Mouse (Mus musculus): Measurements from ENCODE around the gene Nkpd1. TPM values are rescaled to one million over a fixed set of nuclear protein-coding genes. Genes with fewer than 3 reads are reported as not detected.

Gene Nkpd1
- polyA plus RNA-seq, 1 experiment from 2014 or later = 0.88 TPM

DNA sequence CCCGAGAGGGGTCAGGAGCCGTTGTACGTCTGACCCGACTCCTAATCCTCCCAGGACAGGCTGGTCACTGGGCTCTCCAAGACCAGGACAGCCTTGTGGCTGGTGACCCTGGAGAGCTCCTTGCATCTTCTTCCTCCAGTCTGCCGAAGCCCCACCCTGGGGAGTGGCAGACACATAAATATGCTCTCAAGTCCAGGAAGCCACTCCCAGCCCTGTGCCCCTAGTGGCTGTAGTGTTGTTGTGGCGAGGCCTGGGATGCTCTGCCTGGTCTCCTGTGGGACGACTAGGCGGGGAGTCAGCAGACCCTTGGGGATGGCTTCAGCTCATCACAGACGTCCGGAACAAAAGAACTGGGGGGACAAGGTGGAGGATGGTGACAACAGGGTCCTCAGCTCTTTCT lies 13.4 kb downstream of the Nkpd1 start:
- Histone ChIP-seq H3K27me3 (ENCODE audit: control insufficient read depth, insufficient read depth, low read depth, low read length) (no peaks in the 10 kb centered on the region), H3K27ac (ENCODE audit: low read length) (no peak overlapping the region), H3K9me3 (replicated peaks; ENCODE audit: control insufficient read depth, low read length, poor library complexity, severe bottlenecking) (no peaks in the 10 kb centered on the region), H3K36me3 (ENCODE audit: control insufficient read depth, insufficient read depth, low read length) (peaks cover 32% of the 10 kb centered on the region), H3K4me1 (ENCODE audit: control insufficient read depth, insufficient read depth, low read length) (no peaks in the 10 kb centered on the region), H3K4me2 (ENCODE audit: low read length) (no peak overlapping the region), H3K4me3 (ENCODE audit: low read depth, low read length) (no peak overlapping the region), H3K9ac (ENCODE audit: low read depth, low read length) (no peak overlapping the region)
- no peak for ATAC-seq
- WGBS = 74% methylated on average over 10 of the region's 10 CpGs

DNA sequence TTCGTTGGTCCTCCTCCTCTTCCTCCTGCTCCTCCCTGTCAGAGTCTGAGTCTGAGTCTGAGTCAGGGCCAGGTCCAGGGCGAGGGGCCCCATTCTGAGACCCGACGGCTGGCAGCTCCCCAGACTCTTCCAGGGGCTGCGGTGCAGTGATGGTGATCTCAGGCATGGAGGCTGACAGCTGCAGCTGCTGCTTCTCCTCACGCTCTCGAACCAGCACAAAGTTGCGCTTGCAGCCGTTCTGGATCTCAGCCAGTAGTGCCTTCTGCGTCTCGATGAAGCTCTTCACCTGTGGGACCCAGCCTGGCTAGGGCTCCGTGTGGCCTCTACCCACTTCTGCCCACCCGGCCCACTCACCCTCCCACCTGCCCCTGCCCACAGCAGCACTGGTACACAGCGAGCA lies 14.6 kb downstream of the Nkpd1 start:
- Histone ChIP-seq H3K4me2 (ENCODE audit: low read length) (no peak overlapping the region), H3K27me3 (ENCODE audit: control insufficient read depth, insufficient read depth, low read depth, low read length) (no peaks in the 10 kb centered on the region), H3K9ac (ENCODE audit: low read depth, low read length) (no peak overlapping the region), H3K4me3 (ENCODE audit: low read depth, low read length) (no peak overlapping the region), H3K36me3 (ENCODE audit: control insufficient read depth, insufficient read depth, low read length) (peaks cover 32% of the 10 kb centered on the region), H3K27ac (ENCODE audit: low read length) (no peak overlapping the region), H3K9me3 (replicated peaks; ENCODE audit: control insufficient read depth, low read length, poor library complexity, severe bottlenecking) (no peaks in the 10 kb centered on the region), H3K4me1 (ENCODE audit: control insufficient read depth, insufficient read depth, low read length) (no peaks in the 10 kb centered on the region)
- ATAC-seq = no peak
- 90% methylated on average over 14 of the region's 14 CpGs for WGBS

DNA sequence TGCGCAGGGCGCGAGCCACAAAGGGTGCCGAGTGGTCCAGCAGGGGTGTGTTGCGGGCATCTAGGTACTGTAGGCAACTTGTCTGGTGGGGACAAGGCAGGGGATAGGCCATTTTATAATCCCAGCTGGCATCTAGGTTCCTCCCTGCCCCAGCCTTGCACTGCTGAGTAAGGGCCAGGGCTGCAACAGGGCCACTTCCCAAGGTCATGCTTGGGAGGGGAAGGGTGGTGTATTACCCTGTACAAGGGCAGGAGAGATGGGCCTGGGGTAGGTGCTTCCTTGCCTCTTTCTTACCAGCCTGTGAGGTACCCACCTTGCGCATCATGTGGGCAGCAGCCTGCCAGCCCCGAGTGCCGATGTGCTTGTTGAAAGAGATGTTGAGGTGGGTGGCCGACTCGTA lies 17.0 kb downstream of the Nkpd1 start:
- Histone ChIP-seq H3K36me3 (ENCODE audit: control insufficient read depth, insufficient read depth, low read length) (peaks cover 32% of the 10 kb centered on the region), H3K4me3 (ENCODE audit: low read depth, low read length) (no peak overlapping the region), H3K4me2 (ENCODE audit: low read length) (no peak overlapping the region), H3K9me3 (replicated peaks; ENCODE audit: control insufficient read depth, low read length, poor library complexity, severe bottlenecking) (no peaks in the 10 kb centered on the region), H3K4me1 (ENCODE audit: control insufficient read depth, insufficient read depth, low read length) (no peaks in the 10 kb centered on the region), H3K9ac (ENCODE audit: low read depth, low read length) (no peak overlapping the region), H3K27ac (ENCODE audit: low read length) (no peak overlapping the region), H3K27me3 (ENCODE audit: control insufficient read depth, insufficient read depth, low read depth, low read length) (no peaks in the 10 kb centered on the region)
- ATAC-seq = no peak
- WGBS = 95% methylated on average over 10 of the region's 10 CpGs

DNA sequence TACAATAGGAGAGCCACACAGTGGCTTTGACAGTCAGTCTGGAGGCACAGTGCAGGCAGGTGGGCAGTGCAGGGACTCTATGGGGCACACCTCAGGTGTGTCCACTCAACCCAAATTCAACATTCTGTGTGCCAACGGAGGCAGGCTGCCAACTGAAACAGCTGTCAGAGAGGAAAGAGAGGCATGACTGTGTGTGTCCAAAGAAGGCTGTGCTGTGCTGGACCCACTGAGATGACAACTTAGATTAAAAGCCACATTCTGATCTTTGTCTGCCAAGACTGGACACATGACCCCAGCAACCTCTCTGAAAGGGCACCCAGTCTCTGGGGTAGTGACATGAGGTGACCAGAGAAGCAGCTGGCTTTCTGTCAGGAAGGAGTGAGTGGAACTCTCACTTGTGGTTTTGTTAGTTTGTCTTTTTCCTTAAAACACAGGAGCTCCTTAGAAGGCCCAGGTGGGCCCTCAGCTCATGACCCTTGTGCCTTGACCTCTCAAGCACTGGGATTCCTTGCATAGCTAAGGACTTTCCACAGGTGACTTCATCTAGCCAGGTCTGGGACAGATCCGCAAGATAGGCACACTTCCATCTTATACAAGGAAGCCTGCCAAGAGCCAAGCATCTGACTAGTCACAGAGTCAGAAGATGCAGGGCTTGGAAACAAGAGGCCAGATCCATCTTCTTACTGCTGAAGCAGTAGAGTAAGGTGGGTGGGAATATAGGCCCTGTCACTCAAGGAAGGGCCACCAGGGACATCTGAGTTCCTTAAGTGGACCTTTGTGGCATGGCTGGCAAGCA lies 23.3 kb downstream of the Nkpd1 start:
- Histone ChIP-seq H3K27ac (ENCODE audit: low read length) (no peak overlapping the region), H3K4me2 (ENCODE audit: low read length) (no peak overlapping the region), H3K4me3 (ENCODE audit: low read depth, low read length) (no peak overlapping the region), H3K9ac (ENCODE audit: low read depth, low read length) (no peak overlapping the region), H3K9me3 (replicated peaks; ENCODE audit: control insufficient read depth, low read length, poor library complexity, severe bottlenecking) (no peaks in the 10 kb centered on the region), H3K36me3 (ENCODE audit: control insufficient read depth, insufficient read depth, low read length) (no peaks in the 10 kb centered on the region), H3K27me3 (ENCODE audit: control insufficient read depth, insufficient read depth, low read depth, low read length) (no peaks in the 10 kb centered on the region), H3K4me1 (ENCODE audit: control insufficient read depth, insufficient read depth, low read length) (peaks cover 10% of the 10 kb centered on the region)
- no peak for ATAC-seq
- 91% methylated on average over 2 of the region's 2 CpGs for WGBS

DNA sequence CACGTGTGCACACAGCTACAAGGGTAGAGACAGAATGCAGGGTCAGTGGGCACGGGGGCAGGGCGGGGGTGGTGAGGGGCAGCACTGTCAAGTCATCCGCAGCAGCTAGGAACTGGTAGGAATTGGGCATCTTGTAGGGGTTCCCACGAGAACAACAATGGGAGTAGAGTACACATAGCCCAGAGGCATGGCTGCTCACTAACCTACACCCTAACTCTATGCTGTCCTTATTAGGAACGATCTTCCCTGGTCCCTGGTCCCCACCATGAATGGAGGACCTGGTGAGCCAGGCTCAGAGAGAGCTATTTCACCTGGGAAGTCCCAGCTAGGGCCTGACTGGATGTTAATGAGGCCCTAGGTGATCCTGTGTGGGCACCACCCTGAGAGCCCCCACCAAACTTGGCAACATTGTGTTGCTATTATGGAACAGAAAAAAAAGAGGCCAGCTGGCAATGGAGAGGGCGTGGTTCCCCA lies 24.1 kb downstream of the Nkpd1 start:
- peaks cover 10% of the 10 kb centered on the region for H3K4me1 ChIP-seq (ENCODE audit: control insufficient read depth, insufficient read depth, low read length)
- no peaks in the 10 kb centered on the region for H3K9me3 ChIP-seq (replicated peaks; ENCODE audit: control insufficient read depth, low read length, poor library complexity, severe bottlenecking)
- no peak overlapping the region for H3K27ac ChIP-seq (ENCODE audit: low read length)
- WGBS = 73% methylated on average over 7 of the region's 7 CpGs
- no peak overlapping the region for H3K4me3 ChIP-seq (ENCODE audit: low read depth, low read length)
- no peaks in the 10 kb centered on the region for H3K36me3 ChIP-seq (ENCODE audit: control insufficient read depth, insufficient read depth, low read length)
- H3K9ac ChIP-seq (ENCODE audit: low read depth, low read length) = no peak overlapping the region; the same call in 1 of the 2 replicates
- H3K27me3 ChIP-seq (ENCODE audit: control insufficient read depth, insufficient read depth, low read depth, low read length) = no peaks in the 10 kb centered on the region
- peak; percentile 30; the same call in 1 of the 2 replicates for ATAC-seq
- no peak overlapping the region for H3K4me2 ChIP-seq (ENCODE audit: low read length)

DNA sequence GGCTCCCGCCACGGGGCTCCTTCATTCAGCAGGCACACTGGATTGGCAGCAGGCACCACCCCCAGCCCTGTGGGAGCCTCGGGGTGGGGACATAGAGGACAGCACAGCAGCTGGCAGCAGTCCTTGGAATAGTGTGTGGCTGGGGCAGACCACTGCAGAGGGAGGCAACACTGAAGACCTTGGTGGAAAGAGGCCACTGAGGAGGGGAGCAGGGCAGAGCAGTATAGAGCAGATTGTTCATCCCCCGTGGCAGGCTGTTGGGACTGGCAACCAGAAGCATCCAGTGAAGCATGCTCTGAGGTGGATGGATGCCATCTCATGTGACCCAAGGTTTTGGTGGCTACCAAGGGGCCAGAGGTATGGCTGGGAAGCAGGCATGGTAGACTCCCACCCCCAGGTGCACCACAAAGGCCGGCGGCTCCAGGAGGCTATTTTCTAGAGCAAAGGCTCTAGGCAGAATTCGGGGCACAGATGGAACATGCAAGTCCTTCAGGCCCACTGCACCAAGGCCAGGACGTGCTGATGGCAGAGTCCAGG lies 24.6 kb downstream of the Nkpd1 start:
- ATAC-seq = peak; percentile 66
- Histone ChIP-seq H3K4me2 (ENCODE audit: low read length) (no peak overlapping the region), H3K36me3 (ENCODE audit: control insufficient read depth, insufficient read depth, low read length) (no peaks in the 10 kb centered on the region), H3K4me3 (ENCODE audit: low read depth, low read length) (no peak overlapping the region), H3K9ac (ENCODE audit: low read depth, low read length) (no peak overlapping the region; the same call in 1 of the 2 replicates), H3K9me3 (replicated peaks; ENCODE audit: control insufficient read depth, low read length, poor library complexity, severe bottlenecking) (no peaks in the 10 kb centered on the region), H3K27ac (ENCODE audit: low read length) (no peak overlapping the region), H3K4me1 (ENCODE audit: control insufficient read depth, insufficient read depth, low read length) (peaks cover 10% of the 10 kb centered on the region), H3K27me3 (ENCODE audit: control insufficient read depth, insufficient read depth, low read depth, low read length) (no peaks in the 10 kb centered on the region)
- WGBS = 56% methylated on average over 8 of the region's 8 CpGs

DNA sequence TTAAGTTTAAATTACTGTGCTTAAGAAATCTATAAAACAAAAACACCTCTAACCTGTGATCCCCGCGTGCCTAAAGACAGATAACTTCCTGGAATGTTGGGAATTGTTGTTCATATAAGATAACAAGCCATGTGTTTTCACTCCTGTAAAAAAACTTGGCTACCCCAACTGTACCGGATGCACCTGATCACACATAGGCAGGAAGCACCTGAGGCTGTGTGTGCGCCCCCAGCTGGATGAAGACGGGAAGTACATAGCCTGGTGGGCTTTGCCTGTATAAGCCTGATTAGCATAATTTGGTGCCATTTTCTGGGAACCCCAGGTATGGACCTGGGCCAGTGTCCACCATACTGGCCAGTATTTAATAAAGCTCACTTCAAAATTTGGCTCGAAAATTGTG lies 25.9 kb downstream of the Nkpd1 start:
- peaks cover 10% of the 10 kb centered on the region for H3K4me1 ChIP-seq (ENCODE audit: control insufficient read depth, insufficient read depth, low read length)
- H3K4me3 ChIP-seq (ENCODE audit: low read depth, low read length) = no peak overlapping the region
- no peak overlapping the region for H3K27ac ChIP-seq (ENCODE audit: low read length)
- ATAC-seq = no peak
- no peaks in the 10 kb centered on the region for H3K27me3 ChIP-seq (ENCODE audit: control insufficient read depth, insufficient read depth, low read depth, low read length)
- WGBS = 59% methylated on average over 6 of the region's 6 CpGs
- no peaks in the 10 kb centered on the region for H3K9me3 ChIP-seq (replicated peaks; ENCODE audit: control insufficient read depth, low read length, poor library complexity, severe bottlenecking)
- H3K4me2 ChIP-seq (ENCODE audit: low read length) = no peak overlapping the region
- H3K36me3 ChIP-seq (ENCODE audit: control insufficient read depth, insufficient read depth, low read length) = no peaks in the 10 kb centered on the region
- H3K9ac ChIP-seq (ENCODE audit: low read depth, low read length) = no peak overlapping the region

DNA sequence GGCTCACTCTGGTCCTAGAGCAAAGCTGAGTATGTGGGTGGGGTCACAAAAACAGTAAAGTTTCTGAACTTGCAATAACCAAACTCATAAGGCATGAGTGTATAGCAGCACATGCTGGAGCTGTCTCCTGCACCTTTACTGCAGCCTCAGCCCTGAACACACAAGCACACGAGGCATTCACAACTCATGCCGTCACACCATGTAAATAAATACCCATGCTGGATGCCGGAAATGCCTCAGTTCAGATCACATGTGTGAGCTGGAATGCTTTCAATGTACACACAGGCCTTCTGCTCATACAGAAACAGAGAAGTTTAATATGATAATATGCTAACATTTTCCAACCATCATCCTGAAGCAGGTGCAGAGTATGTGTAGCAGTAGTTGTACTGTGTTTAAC lies 28.4 kb downstream of the Nkpd1 start:
- no peaks in the 10 kb centered on the region for H3K9me3 ChIP-seq (replicated peaks; ENCODE audit: control insufficient read depth, low read length, poor library complexity, severe bottlenecking)
- ATAC-seq = no peak
- H3K4me3 ChIP-seq (ENCODE audit: low read depth, low read length) = no peak overlapping the region
- no peaks in the 10 kb centered on the region for H3K27me3 ChIP-seq (ENCODE audit: control insufficient read depth, insufficient read depth, low read depth, low read length)
- 78% methylated on average over 3 of the region's 3 CpGs for WGBS
- H3K4me1 ChIP-seq (ENCODE audit: control insufficient read depth, insufficient read depth, low read length) = peaks cover 10% of the 10 kb centered on the region
- no peak overlapping the region for H3K9ac ChIP-seq (ENCODE audit: low read depth, low read length)
- H3K27ac ChIP-seq (ENCODE audit: low read length) = no peak overlapping the region
- H3K4me2 ChIP-seq (ENCODE audit: low read length) = no peak overlapping the region
- H3K36me3 ChIP-seq (ENCODE audit: control insufficient read depth, insufficient read depth, low read length) = no peaks in the 10 kb centered on the region

DNA sequence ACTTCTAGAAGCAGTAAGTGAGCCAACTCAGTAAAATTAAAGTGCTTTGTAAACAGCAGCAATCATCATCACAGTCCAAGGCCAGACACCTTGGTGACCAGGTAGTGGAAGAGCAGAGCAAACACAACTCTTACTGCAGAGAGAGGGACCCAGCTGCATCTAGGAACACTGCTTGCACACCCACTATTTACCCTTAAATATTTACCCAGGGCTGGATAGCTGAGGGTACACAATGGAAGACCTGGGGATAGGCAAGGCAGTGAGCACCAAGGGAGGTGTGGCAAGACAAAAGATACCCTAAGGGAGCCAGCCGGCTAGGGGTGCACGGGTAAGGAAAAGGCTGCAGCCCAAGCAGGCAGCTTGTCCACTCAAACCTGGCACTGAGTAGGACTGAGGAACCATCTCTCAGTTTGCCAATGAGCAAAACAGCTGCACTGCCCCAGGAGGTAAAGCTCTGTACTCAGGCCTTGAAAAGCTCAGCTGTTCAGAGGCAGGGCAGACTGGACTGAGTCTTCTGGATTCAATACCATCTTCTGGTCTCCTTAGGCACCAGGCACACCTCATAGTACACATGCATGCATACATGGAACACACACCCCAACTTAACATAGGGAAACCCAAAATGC lies 29.8 kb downstream of the Nkpd1 start:
- no peak for ATAC-seq
- Histone ChIP-seq H3K36me3 (ENCODE audit: control insufficient read depth, insufficient read depth, low read length) (no peaks in the 10 kb centered on the region), H3K9me3 (replicated peaks; ENCODE audit: control insufficient read depth, low read length, poor library complexity, severe bottlenecking) (no peaks in the 10 kb centered on the region), H3K27ac (ENCODE audit: low read length) (no peak overlapping the region), H3K27me3 (ENCODE audit: control insufficient read depth, insufficient read depth, low read depth, low read length) (no peaks in the 10 kb centered on the region), H3K4me1 (ENCODE audit: control insufficient read depth, insufficient read depth, low read length) (peaks cover 3% of the 10 kb centered on the region; the same call in 1 of the 2 replicates), H3K4me3 (ENCODE audit: low read depth, low read length) (no peak overlapping the region), H3K9ac (ENCODE audit: low read depth, low read length) (no peak overlapping the region), H3K4me2 (ENCODE audit: low read length) (no peak overlapping the region)
- 71% methylated on average over 2 of the region's 2 CpGs for WGBS

Data from midbrain, embryonic 16.5 days (tissue).